Mouse (Mus musculus) colon, adult 2 months (tissue): Measurements from ENCODE around the gene Olfr350. TPM values are rescaled to one million over a fixed set of nuclear protein-coding genes. Genes with fewer than 3 reads are reported as not detected.

ENCODE experiments used
- polyA plus RNA-seq: library from polyadenylated mRNA; depleted of rRNA; stranded (reverse); fragments of >200 nt; gene quantifications from 2 replicates; pipeline ENCODE4 v1.2.3, GENCODE M21; 2012; rRNA removed

Gene Olfr350
- not detected in 2 replicates for polyA plus RNA-seq

DNA sequence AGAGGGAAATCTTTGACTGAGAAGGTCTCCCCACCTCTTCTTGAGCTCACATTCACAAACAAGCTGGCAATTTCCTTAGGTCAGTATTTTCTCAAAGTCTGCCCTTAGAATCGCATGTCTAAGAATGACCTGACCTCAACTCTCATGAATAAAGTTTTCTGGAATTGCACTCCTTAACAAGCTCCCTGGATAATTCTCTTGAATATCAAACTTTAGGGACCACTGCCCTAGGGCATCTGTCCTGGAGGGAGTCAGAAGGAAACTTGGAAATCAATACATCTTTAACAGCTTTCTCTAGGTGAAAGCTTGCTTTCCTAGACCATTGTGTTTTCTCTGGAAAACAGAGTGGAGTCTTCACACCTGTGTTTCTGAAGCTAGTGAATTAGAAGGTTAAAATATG lies at the start of gene Olfr350:
TSS of gene Olfr350 (plus strand) at position 301 of the 400 bp plus-strand sequence.

DNA sequence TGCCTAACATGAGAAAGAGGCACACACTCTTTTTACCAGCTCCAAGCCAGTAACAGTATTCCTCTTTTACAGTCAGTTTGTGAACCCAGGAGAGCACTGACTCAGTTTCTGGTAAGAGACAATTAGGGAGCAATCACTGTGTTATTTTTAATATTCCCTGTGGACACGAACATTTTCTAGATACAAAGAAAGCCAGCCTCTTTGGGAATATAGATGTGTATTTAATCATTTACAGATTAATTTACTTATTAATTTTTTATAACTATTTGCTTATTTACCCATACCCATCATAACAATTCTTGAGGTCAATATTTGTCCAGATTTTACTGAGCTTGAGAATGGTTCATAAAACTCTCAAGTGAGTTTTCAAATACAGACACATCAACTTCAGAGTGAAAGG lies 29.2 kb upstream of the Olfr350 start, which contains the start of gene Olfr3:
TSS of gene Olfr3 (minus strand) at position 101 of the 400 bp plus-strand sequence.

GRCm38 (mm10) chr2:36862560-36862959 lies 16.4 kb downstream of the Olfr350 start, which contains the start of gene Olfr351:
Olfr351 (minus strand) TSS chr2:36862660.

DNA sequence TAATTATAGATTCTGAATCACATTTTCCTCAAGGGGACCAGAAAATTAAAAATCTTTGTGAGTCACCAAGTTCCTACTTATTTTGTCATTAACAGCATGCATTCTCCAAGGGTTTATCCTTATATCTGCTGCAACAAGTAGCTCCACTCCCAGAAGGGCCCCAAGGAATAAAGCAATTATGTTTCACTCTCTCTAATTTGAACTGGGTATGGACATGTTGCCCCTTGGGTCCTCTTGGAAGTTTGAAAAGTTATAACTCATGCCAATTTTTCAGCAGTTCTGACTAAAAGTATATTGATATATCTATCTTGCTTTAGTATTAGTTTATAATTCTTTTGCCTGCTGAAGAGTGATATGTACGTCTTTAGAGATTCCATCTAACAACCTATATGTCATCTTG lies 22.1 kb downstream of the Olfr350 start, which contains the start of gene Olfr352:
TSS of gene Olfr352 (plus strand) at position 301 of the 400 bp plus-strand sequence.

DNA sequence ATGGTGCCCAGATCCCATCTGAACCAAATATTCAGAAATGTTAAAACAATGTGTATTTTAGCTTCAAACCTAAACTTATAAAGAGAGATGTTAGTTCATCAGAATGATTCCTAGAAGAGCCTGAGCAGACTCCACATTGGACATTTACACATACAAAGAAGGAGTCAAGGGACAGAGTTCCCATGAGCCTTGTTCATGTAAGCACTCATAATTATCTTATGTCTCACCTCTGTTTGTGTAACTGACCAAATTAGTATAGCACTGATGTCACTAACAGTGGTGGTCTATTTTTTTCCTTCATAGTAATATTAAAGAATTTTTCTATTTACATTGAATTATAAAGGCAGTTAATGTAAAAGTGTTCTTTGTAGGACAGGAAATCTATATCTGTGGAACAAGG lies 46.7 kb downstream of the Olfr350 start, which contains the start of gene Olfr353:
TSS of gene Olfr353 (minus strand) at position 101 of the 400 bp plus-strand sequence.

Other genes starting within 250 kb of the Olfr350 start
- gene Olfr345, start 206.3 kb upstream of the Olfr350 start, polyA plus RNA-seq = not detected in 2 replicates
- not detected in 2 replicates for gene Olfr346, start 160.5 kb upstream of the Olfr350 start, polyA plus RNA-seq
- gene Olfr347, start 114.4 kb upstream of the Olfr350 start, polyA plus RNA-seq = not detected in 2 replicates
- gene Olfr348, start 62.0 kb upstream of the Olfr350 start, polyA plus RNA-seq = not detected in 2 replicates
- gene Olfr50, start 55.8 kb upstream of the Olfr350 start, polyA plus RNA-seq = not detected in 2 replicates
- gene Olfr3, start 29.3 kb upstream of the Olfr350 start, polyA plus RNA-seq = not detected in 2 replicates
- not detected in 2 replicates for gene Olfr351, start 16.4 kb downstream of the Olfr350 start, polyA plus RNA-seq
- gene Olfr352, start 22.1 kb downstream of the Olfr350 start, polyA plus RNA-seq = not detected in 2 replicates
- not detected in 2 replicates for gene Olfr353, start 46.6 kb downstream of the Olfr350 start, polyA plus RNA-seq
- gene Olfr354, start 59.4 kb downstream of the Olfr350 start, polyA plus RNA-seq = not detected in 2 replicates
- not detected in 2 replicates for gene Olfr355, start 82.6 kb downstream of the Olfr350 start, polyA plus RNA-seq
- gene Olfr356, start 90.8 kb downstream of the Olfr350 start, polyA plus RNA-seq = not detected in 2 replicates
- gene Olfr357, start 147.5 kb downstream of the Olfr350 start, polyA plus RNA-seq = not detected in 2 replicates
- gene Olfr358, start 163.0 kb downstream of the Olfr350 start, polyA plus RNA-seq = not detected in 2 replicates
- gene Olfr360, start 219.4 kb downstream of the Olfr350 start, polyA plus RNA-seq = not detected in 2 replicates
- not detected in 2 replicates for gene Olfr361, start 243.0 kb downstream of the Olfr350 start, polyA plus RNA-seq